Mouse (Mus musculus) Patski (cell line): ENCODE measurements around the gene Serpinc1. TPM values are rescaled to one million over a fixed set of nuclear protein-coding genes. Genes with fewer than 3 reads are reported as not detected.

Experiments
- ATAC-seq: fragments of 100-300 bp; one replicate; pipeline ENCODE4 v1.8.0; 2021
- CTCF ChIA-PET: fragments of 350-600 bp; sonication (Branson Sonifier 250); formaldehyde crosslinking; loops from one replicate; lab custom pipeline; 2022; ENCODE audit warnings: inconsistent platforms; lab: Charles Lee
- POLR2A ChIA-PET: fragments of 350-600 bp; sonication (Branson Sonifier 250); formaldehyde crosslinking; loops from one replicate; lab custom pipeline; 2022; ENCODE audit warnings: antibody characterized with exemption, inconsistent platforms; lab: Charles Lee
- DNase-seq: peaks from one replicate; pipeline ENCODE4 v3.0.0-alpha.2; 2011; ENCODE audit warnings: low read depth, low spot score
- H3K27me3 ChIP-seq: fragments of 371-371 bp; one replicate; pipeline ENCODE4 v1.5.1; 2021
- CTCF ChIP-seq: fragments of 100-300 bp; IDR thresholded peaks from one replicate; pipeline ENCODE4 v1.5.1; 2021
- in situ Hi-C: fragments of 300-500 bp; cut with MboI; formaldehyde crosslinking; loops from 3 replicates; pipeline ENCODE4 v1.11.1; 2018; ENCODE audit warnings: low pct_unique_long_range_greater_than_20kb, mixed read lengths
- polyA plus RNA-seq: library from polyadenylated mRNA; unstranded; gene quantifications from one replicate; pipeline ENCODE4 v1.2.3, GENCODE M21; 2021

Serpinc1 gene
- polyA plus RNA-seq = 1.3 TPM

GRCm38 (mm10) chr1:160978071-160978735 is at the start of gene Serpinc1:
TSS of gene Serpinc1 (plus strand) at chr1:160978585.
- in situ Hi-C loops = no loop called here
- TF ChIP-seq CTCF = no peak
- ATAC-seq (no peak), DNase-seq (no peak)
- H3K27me3 ChIP-seq = no peaks in the 10 kb centered on the region
- ChIA-PET CTCF (interaction anchor here (1.2 kb wide), 1 partner anchor 18 kb away, joined by 4 read pairs; no protein-coding TSS in a partner anchor), POLR2A (no interaction called here)

- ChIA-PET POLR2A (no interaction called here), CTCF (interaction anchor here (1.1 to 1.4 kb wide), 2 partner anchors 10 to 24 kb away, joined by 3 read pairs; no protein-coding TSS in a partner anchor)
- in situ Hi-C loops = loop anchor here (10.0 to 25.0 kb wide), 2 partner anchors 187 to 519 kb away; no protein-coding TSS in a partner anchor
- TF ChIP-seq CTCF = no peak
- ATAC-seq (no peak), DNase-seq (no peak)
- no peaks in the 10 kb centered on the region for H3K27me3 ChIP-seq
Observed at GRCm38 (mm10) chr1:160931320-160931719, 47.1 kb upstream of the Serpinc1 start.

DNA sequence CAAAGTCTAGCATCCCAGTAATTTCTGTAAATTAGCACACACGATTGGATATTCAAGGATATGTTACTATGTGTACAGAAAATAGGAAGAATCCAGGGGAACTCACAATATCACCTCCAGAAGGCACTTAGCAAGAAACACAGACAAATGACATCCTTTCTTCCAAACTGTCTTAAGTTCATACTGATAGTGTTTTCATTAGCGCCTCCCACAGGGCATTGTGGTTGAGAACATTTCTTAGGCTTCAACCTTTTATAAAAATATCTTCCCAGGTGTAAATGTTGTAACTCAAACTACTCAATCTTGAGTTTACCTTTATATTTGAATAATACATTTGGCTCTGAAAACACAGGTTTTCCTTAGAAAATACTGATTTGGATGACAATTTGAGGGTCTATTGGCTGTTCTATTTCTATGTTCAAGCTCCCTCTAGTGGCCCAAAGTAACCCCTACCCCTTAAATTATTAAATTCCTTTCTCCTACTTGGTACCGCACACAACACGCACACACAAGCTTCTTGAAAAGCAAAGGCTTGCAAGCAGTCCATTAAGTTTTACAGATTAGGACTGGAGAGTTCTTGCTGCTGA is 44.4 kb upstream of the Serpinc1 start:
- peak; percentile 12 for DNase-seq
- in situ Hi-C loops = loop anchor here (10.0 to 25.0 kb wide), 2 partner anchors 189 to 522 kb away; no protein-coding TSS in a partner anchor
- ATAC-seq = peak; percentile 54
- ChIA-PET POLR2A (no interaction called here), CTCF (interaction anchor here (0.7 to 1.6 kb wide), 15 partner anchors 9 to 261 kb away, joined by 3 to 12 read pairs (median 5); partner anchors contain the start of gene Rc3h1)
- peak; percentile 73 for TF ChIP-seq CTCF
- no peaks in the 10 kb centered on the region for H3K27me3 ChIP-seq

DNA sequence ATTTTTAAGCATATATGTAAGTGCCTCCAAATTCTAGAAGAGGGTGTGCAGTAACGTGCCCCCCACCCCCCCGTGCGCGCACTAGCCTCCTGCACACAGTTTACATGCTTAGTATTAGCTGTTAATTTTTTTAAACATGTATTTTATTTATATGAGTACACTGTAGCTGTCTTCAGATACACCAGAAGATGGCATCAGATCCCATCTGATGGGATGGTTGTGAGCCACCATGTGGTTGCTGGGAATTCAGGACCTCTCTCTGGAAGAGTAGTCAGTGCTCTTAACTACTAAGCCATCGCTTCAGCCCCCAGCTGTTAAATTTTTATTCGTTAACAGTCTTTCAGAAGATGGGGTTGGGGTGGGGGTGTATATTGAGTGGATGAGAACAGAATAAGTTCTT is 42.8 kb upstream of the Serpinc1 start:
- no peak for ATAC-seq
- no peaks in the 10 kb centered on the region for H3K27me3 ChIP-seq
- ChIA-PET CTCF (interaction anchor here (1.5 to 1.6 kb wide), 2 partner anchors 18 to 148 kb away, joined by 6 read pairs; no protein-coding TSS in a partner anchor), POLR2A (no interaction called here)
- no peak for DNase-seq
- in situ Hi-C loops = loop anchor here (5.0 to 25.0 kb wide), 3 partner anchors 78 to 523 kb away; no protein-coding TSS in a partner anchor
- peak; percentile 65 for TF ChIP-seq CTCF

DNA sequence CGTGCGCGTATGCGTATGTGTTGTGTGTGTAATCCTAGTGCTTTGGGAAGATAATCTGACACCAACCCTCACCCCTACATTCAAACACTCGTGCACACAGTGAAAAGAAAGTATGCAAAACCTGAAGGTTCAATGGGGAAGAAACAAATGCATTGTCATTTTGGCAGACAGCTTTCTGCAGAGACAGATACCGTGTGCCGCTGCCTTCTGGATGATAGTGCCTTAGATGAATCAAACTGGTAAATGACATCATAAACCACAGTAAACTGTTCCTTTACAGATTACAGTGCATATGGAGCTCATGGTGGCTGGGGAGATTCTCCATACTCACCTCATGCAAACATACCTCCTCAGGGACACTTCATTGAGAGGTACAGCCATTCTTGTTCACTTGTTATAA is 15.2 kb upstream of the Serpinc1 start:
- no peak for TF ChIP-seq CTCF
- CTCF ChIA-PET = interaction anchor here (1.1 to 1.6 kb wide), 2 partner anchors 14 to 16 kb away, joined by 4 to 6 read pairs; no protein-coding TSS in a partner anchor
- DNase-seq (no peak), ATAC-seq (no peak)
- H3K27me3 ChIP-seq = no peaks in the 10 kb centered on the region
- POLR2A ChIA-PET = interaction anchor here (1.2 kb wide), 1 partner anchor 12 kb away, joined by 3 read pairs; no protein-coding TSS in a partner anchor
- in situ Hi-C loops = loop anchor here (25.0 kb wide), 1 partner anchor 774 kb away; no protein-coding TSS in a partner anchor

- no peak for TF ChIP-seq CTCF
- DNase-seq (no peak), ATAC-seq (no peak)
- CTCF ChIA-PET = interaction anchor here (0.7 kb wide), 1 partner anchor 20 kb away, joined by 3 read pairs; no protein-coding TSS in a partner anchor
- H3K27me3 ChIP-seq = no peaks in the 10 kb centered on the region
- in situ Hi-C loops = loop anchor here (25.0 kb wide), 1 partner anchor 770 kb away; no protein-coding TSS in a partner anchor
- POLR2A ChIA-PET = no interaction called here
Observed at GRCm38 (mm10) chr1:160967268-160967667, 11.1 kb upstream of the Serpinc1 start.

DNA sequence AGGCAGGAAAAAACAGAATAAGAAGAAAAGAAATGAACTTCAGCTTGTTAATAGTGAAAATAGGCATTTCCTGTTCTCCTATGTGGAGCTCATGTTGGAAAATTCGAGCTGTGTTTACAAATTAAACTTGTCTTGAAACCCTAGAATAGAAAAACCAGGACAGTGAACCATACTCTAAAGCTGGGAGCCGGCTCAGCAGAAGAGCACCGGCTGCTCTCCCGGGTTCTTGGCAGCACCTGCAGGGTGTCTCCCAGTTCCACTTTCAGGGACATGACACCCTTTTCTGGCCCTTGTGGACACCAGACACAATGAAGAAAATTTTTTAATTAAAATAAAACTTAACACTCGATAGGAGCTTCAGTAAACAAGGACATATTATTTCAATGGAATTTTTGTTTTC is 9.7 kb upstream of the Serpinc1 start:
- CTCF ChIA-PET = no interaction called here
- in situ Hi-C loops = loop anchor here (25.0 kb wide), 1 partner anchor 769 kb away; no protein-coding TSS in a partner anchor
- no peak for DNase-seq
- TF ChIP-seq CTCF = no peak
- POLR2A ChIA-PET = no interaction called here
- no peak for ATAC-seq
- H3K27me3 ChIP-seq = no peaks in the 10 kb centered on the region

- in situ Hi-C loops = no loop called here
- DNase-seq = no peak
- CTCF ChIA-PET = interaction anchor here (0.7 kb wide), 1 partner anchor 8 kb away, joined by 3 read pairs; no protein-coding TSS in a partner anchor
- POLR2A ChIA-PET = no interaction called here
- no peak for TF ChIP-seq CTCF
- no peak for ATAC-seq
- H3K27me3 ChIP-seq = no peaks in the 10 kb centered on the region
Observed at GRCm38 (mm10) chr1:160980021-160980420, 1.6 kb downstream of the Serpinc1 start.

GRCm38 (mm10) chr1:160980537-160981234 is 2.3 kb downstream of the Serpinc1 start:
- ATAC-seq = no peak
- ChIA-PET POLR2A (no interaction called here), CTCF (no interaction called here)
- no peak for DNase-seq
- no peaks in the 10 kb centered on the region for H3K27me3 ChIP-seq
- in situ Hi-C loops = no loop called here
- no peak for TF ChIP-seq CTCF

- no peaks in the 10 kb centered on the region for H3K27me3 ChIP-seq
- ChIA-PET CTCF (interaction anchor here (0.7 kb wide), 1 partner anchor 25 kb away, joined by 3 read pairs; no protein-coding TSS in a partner anchor), POLR2A (no interaction called here)
- in situ Hi-C loops = no loop called here
- ATAC-seq = no peak
- TF ChIP-seq CTCF = no peak
- no peak for DNase-seq
Observed at GRCm38 (mm10) chr1:160981337-160981736, 3.0 kb downstream of the Serpinc1 start.
